Mouse (Mus musculus): Measurements from ENCODE around the gene Grm5. TPM values are rescaled to one million over a fixed set of nuclear protein-coding genes. Genes with fewer than 3 reads are reported as not detected.

Gene Grm5
- polyA plus RNA-seq, 1 experiment from 2014 or later: 0.13 TPM

DNA sequence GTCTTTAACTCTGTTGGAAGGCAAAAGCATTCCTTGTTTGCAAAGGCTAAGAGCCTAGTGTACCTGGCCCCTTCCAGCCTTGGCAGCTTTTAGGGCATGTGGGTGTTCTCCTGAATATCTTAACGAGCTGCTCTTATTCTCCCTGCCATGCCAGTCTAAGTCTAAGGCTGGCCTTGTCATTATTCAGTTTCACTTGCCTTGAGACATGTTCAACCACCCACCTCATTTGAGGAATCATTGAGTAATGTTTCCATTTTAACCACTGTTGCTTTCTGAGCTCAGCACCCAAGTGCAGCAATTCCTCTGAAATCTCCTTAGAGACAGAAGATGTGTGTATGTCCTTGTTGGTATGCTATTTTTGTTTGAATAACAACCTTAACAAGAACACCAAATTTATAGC lies 134.7 kb downstream of the Grm5 start:
- ATAC-seq: no peak
- no peaks in the 10 kb centered on the region for H3K9me3 ChIP-seq
- no peak overlapping the region for H3K4me3 ChIP-seq (replicated peaks)
- 77% methylated on average over 1 of the region's 1 CpGs for WGBS
- H3K36me3 ChIP-seq: no peaks in the 10 kb centered on the region
- no peak overlapping the region for H3K27ac ChIP-seq
- H3K9ac ChIP-seq: no peak overlapping the region
- no peaks in the 10 kb centered on the region for H3K27me3 ChIP-seq (replicated peaks)
- H3K4me2 ChIP-seq (replicated peaks): no peak overlapping the region
- no peaks in the 10 kb centered on the region for H3K4me1 ChIP-seq (replicated peaks)

DNA sequence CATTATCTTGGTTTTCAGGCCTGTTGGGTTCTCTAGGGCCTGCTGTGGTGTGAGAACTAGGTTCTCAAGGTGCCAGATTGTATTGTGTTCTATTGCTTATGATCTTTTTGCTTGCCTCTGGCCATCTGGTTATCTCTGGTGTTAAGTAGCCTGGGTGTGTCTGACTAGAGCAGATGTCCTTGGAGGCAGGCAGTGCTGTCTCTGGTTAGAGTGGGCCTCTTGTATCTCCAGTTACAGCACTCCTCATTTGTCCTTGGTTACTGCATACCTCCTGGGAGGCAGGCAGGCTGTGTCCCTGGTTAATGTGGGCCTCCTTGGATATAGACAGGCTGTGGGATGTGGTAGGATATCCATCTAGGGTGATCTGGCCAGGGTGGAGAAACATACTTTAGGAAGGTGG lies 150.5 kb downstream of the Grm5 start:
- no peak overlapping the region for H3K4me3 ChIP-seq (replicated peaks)
- no peak for ATAC-seq
- no peak overlapping the region for H3K27ac ChIP-seq
- H3K36me3 ChIP-seq: no peaks in the 10 kb centered on the region
- H3K4me1 ChIP-seq (replicated peaks): no peaks in the 10 kb centered on the region
- no peak overlapping the region for H3K4me2 ChIP-seq (replicated peaks)
- no peak overlapping the region for H3K9ac ChIP-seq
- H3K27me3 ChIP-seq (replicated peaks): no peaks in the 10 kb centered on the region
- H3K9me3 ChIP-seq: no peaks in the 10 kb centered on the region

DNA sequence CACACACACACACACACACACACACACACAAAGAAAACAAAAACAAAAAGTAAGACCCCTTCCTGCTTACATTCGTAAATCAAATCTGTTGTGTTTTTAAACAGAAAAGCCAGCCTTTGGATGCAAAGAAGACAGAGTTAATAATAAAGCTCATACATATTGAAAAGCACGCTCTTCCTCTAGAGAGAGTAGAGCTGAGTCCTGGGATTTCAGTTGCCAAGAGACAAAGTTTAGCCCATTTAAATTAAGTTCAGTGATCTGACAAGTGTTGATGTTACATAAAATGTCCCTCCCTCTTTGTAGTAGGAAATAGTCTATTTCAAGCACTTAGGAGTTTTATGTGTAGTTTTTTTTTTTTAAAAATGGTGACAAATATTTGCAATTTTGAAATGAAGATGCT lies 178.0 kb downstream of the Grm5 start:
- ATAC-seq: no peak
- no peaks in the 10 kb centered on the region for H3K27me3 ChIP-seq (replicated peaks)
- H3K27ac ChIP-seq: no peak overlapping the region
- no peak overlapping the region for H3K4me3 ChIP-seq (replicated peaks)
- no peaks in the 10 kb centered on the region for H3K36me3 ChIP-seq
- whole genome bisulfite sequencing: 79% methylated on average over 2 of the region's 2 CpGs
- H3K4me2 ChIP-seq (replicated peaks): no peak overlapping the region
- no peaks in the 10 kb centered on the region for H3K4me1 ChIP-seq (replicated peaks)
- no peaks in the 10 kb centered on the region for H3K9me3 ChIP-seq
- H3K9ac ChIP-seq: no peak overlapping the region

DNA sequence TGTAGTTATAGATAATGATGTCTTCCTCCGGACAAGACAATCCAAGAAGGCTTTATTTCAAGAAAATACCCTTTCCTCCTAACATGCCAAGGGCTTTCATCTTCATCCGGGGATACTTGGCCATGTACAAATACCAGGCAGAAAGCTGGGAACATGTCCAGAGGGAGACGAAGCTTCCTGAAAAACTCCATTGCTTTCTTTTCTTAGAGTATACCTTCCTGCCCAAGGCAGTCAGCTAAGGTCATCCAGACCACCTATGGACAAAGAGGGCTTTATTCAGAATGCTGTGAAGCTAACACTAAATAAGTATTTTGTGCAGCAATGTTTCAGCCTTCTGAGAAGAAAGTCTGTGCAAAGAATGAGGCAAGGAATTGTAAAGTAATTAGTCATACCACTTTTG lies 178.4 kb downstream of the Grm5 start:
- Histone ChIP-seq H3K27me3 (replicated peaks) (no peaks in the 10 kb centered on the region), H3K4me2 (replicated peaks) (no peak overlapping the region), H3K4me3 (replicated peaks) (no peak overlapping the region), H3K9me3 (no peaks in the 10 kb centered on the region), H3K4me1 (replicated peaks) (no peaks in the 10 kb centered on the region), H3K9ac (no peak overlapping the region), H3K27ac (no peak overlapping the region), H3K36me3 (no peaks in the 10 kb centered on the region)
- 64% methylated on average over 3 of the region's 3 CpGs for WGBS
- no peak for ATAC-seq

DNA sequence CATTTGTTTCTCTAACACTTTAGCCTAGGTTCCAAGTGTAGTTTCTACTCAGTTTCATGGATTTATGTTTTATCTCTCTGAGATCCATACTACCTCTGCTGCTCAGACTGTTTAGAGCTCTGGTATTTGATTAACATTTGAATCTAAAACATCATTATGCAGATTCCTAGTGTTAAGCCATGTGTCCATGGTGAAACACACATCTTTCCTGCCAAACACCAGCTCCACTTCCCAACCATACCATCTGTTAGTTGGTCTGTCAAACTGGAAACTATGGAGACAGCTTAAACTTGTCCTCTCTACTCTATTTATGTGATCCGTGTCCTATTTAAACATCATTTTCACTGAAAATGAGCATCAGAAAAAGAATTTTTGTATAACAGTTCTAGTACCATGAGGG lies 203.6 kb downstream of the Grm5 start:
- Histone ChIP-seq H3K27ac (no peak overlapping the region), H3K4me1 (replicated peaks) (no peaks in the 10 kb centered on the region), H3K27me3 (replicated peaks) (no peaks in the 10 kb centered on the region), H3K4me3 (replicated peaks) (no peak overlapping the region), H3K9me3 (no peaks in the 10 kb centered on the region), H3K4me2 (replicated peaks) (no peak overlapping the region), H3K36me3 (no peaks in the 10 kb centered on the region), H3K9ac (no peak overlapping the region)
- no peak for ATAC-seq
- WGBS: 76% methylated on average over 1 of the region's 1 CpGs

DNA sequence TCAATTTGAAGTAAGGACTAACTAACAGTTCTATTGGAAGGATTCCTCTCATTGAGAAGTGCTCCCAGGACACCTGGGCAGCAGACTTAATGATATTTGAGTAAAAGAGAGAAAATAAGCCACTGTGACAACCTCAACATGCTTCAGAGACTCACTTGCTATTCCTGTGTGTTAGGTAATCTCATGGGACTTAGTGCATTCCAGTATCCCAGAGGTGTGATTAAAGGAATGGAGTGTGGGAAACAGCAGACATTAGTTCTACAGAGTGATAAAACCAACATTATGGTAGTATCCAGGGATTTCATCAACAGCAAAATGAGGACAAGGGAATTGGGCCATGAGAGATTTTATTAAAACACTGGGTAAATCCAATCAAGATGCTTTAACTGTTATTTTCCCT lies 205.0 kb downstream of the Grm5 start:
- H3K9ac ChIP-seq: no peak overlapping the region
- H3K27me3 ChIP-seq (replicated peaks): no peaks in the 10 kb centered on the region
- H3K36me3 ChIP-seq: no peaks in the 10 kb centered on the region
- no peak overlapping the region for H3K4me3 ChIP-seq (replicated peaks)
- H3K4me1 ChIP-seq (replicated peaks): no peaks in the 10 kb centered on the region
- H3K4me2 ChIP-seq (replicated peaks): no peak overlapping the region
- no peaks in the 10 kb centered on the region for H3K9me3 ChIP-seq
- no peak overlapping the region for H3K27ac ChIP-seq
- no peak for ATAC-seq

DNA sequence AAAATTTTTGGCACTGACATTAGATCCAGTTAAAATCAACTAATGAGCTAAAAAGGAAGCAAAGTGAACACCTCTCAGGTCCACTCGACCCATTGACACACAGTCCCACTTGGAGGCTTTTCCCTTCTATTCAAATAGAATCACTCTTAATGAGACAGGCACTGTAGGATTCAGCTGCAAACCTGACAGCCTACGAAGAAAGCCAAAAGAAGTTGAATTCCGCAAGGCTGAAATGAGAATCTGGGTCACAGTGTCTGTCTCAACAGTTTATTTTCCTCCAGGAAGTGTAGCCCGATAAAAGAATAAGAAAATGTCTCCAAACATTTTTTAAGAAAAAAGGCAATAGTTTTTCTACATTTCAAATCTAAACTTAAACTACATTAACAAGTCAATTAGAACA lies 209.9 kb downstream of the Grm5 start:
- no peak overlapping the region for H3K4me3 ChIP-seq (replicated peaks)
- no peaks in the 10 kb centered on the region for H3K4me1 ChIP-seq (replicated peaks)
- no peak for ATAC-seq
- H3K4me2 ChIP-seq (replicated peaks): no peak overlapping the region
- H3K9me3 ChIP-seq: no peaks in the 10 kb centered on the region
- H3K36me3 ChIP-seq: no peaks in the 10 kb centered on the region
- H3K9ac ChIP-seq: no peak overlapping the region
- H3K27ac ChIP-seq: no peak overlapping the region
- no peaks in the 10 kb centered on the region for H3K27me3 ChIP-seq (replicated peaks)
- 75% methylated on average over 4 of the region's 4 CpGs for WGBS

DNA sequence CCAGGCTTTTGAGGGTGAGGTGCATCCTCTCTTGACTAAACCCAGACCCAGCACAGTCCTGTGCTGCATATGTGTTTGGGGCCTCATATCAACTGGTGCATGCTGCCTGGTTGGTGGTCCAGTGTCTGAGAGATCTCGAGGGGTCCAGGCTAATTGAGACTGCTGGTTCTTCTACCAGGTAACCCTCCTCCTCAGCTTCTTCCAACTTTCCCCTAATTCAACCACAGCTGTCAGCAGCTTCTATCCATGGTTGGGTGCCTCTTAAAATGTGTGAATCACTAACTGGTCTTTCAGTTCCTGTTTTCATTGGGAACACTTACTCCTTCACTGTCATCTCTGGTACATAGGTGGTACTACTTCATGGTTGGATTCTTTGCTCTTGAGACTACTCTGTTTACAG lies 240.9 kb downstream of the Grm5 start:
- no peak for ATAC-seq
- Histone ChIP-seq H3K4me2 (replicated peaks) (no peak overlapping the region), H3K4me1 (replicated peaks) (no peaks in the 10 kb centered on the region), H3K27ac (no peak overlapping the region), H3K27me3 (replicated peaks) (no peaks in the 10 kb centered on the region), H3K9me3 (no peaks in the 10 kb centered on the region), H3K9ac (no peak overlapping the region), H3K36me3 (no peaks in the 10 kb centered on the region), H3K4me3 (replicated peaks) (no peak overlapping the region)
- WGBS: 47% methylated on average over 1 of the region's 1 CpGs

DNA sequence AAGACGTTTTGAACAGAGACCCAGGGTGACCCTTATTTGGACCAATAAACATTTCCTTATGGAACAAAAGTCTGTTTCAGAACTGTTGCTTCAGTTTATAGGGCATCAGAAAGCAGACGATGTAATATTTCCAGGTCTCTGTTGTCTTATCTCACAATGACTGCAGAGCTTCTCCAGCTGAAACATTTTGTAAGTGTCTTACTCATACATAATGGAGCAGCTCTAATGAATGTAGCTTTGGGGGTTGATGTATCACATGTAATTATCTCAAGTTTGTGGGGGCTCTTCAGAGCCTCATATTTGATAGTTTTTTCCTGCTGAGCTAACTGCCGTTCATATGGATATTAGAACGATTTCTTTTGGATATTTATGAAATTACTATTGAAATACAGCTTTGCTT lies 250.7 kb downstream of the Grm5 start:
- 70% methylated on average over 4 of the region's 4 CpGs for WGBS
- no peaks in the 10 kb centered on the region for H3K27me3 ChIP-seq (replicated peaks)
- H3K4me2 ChIP-seq (replicated peaks): no peak overlapping the region
- H3K4me3 ChIP-seq (replicated peaks): no peak overlapping the region
- H3K27ac ChIP-seq: no peak overlapping the region
- no peaks in the 10 kb centered on the region for H3K4me1 ChIP-seq (replicated peaks)
- no peaks in the 10 kb centered on the region for H3K9me3 ChIP-seq
- ATAC-seq: no peak
- no peak overlapping the region for H3K9ac ChIP-seq
- H3K36me3 ChIP-seq: no peaks in the 10 kb centered on the region

DNA sequence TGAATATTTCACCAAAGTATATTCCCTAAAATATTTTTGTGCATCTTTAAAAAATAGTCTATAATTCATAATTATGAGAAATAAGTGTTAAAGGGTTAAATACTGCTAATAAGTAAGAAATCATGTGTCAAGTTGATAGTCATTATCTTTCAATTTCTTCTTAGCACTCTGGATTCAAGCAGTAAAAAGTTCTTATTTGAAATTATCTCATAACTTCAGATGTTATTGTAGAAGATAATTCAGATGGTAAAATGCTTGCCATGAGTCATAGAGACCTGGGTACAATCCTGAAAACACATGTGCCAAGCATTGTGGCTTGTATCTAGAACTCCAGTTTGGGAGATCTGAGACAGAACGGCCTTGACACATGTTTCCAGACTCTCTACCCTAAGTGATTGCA lies 254.6 kb downstream of the Grm5 start:
- Histone ChIP-seq H3K4me3 (replicated peaks) (no peak overlapping the region), H3K36me3 (no peaks in the 10 kb centered on the region), H3K4me2 (replicated peaks) (no peak overlapping the region), H3K4me1 (replicated peaks) (no peaks in the 10 kb centered on the region), H3K9ac (no peak overlapping the region), H3K27ac (no peak overlapping the region), H3K9me3 (no peaks in the 10 kb centered on the region), H3K27me3 (replicated peaks) (no peaks in the 10 kb centered on the region)
- no peak for ATAC-seq
- 86% methylated on average over 1 of the region's 1 CpGs for WGBS

DNA sequence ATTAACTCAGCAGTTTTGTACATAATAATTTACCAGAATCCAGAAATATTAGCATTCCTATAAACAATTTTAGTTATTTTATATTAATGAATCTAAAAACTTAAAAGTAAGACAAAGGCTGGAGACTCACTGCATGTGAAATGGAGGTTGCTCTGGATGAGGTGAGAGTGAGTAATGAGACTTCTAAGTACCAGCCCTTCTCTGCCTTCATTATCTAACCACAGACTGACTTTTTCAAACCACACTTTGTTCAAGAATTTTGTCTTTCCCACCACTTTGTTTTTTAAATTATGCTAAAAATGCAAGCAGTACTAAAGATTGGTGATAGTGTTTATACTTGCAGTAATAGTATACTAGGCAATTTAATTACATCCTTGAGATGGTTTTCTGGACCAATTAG lies 259.5 kb downstream of the Grm5 start:
- H3K4me1 ChIP-seq (replicated peaks): no peaks in the 10 kb centered on the region
- no peak overlapping the region for H3K27ac ChIP-seq
- no peaks in the 10 kb centered on the region for H3K27me3 ChIP-seq (replicated peaks)
- H3K36me3 ChIP-seq: no peaks in the 10 kb centered on the region
- no peak for ATAC-seq
- H3K4me2 ChIP-seq (replicated peaks): no peak overlapping the region
- H3K4me3 ChIP-seq (replicated peaks): no peak overlapping the region
- no peak overlapping the region for H3K9ac ChIP-seq
- H3K9me3 ChIP-seq: no peaks in the 10 kb centered on the region

DNA sequence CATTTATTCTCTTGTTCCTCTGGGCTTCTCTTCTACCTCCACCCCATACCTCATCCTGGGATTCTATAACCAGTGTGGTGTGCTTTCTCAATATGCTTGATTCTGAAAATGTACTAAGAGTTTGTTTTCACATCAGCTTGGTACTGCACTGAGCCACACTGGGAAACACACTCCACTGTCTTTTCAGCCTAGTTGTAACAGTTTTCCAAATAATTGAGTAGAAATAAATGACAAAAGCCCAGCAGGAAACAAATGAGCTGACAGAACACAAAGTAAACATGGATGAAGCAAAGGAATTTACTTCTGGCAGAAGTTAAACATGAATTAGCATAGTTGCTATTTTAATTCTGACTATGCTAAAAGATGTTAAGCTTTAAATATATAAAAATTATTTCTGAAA lies 262.1 kb downstream of the Grm5 start:
- ATAC-seq: no peak
- Histone ChIP-seq H3K27me3 (replicated peaks) (no peaks in the 10 kb centered on the region), H3K9ac (no peak overlapping the region), H3K9me3 (no peaks in the 10 kb centered on the region), H3K36me3 (no peaks in the 10 kb centered on the region), H3K4me3 (replicated peaks) (no peak overlapping the region), H3K4me1 (replicated peaks) (no peaks in the 10 kb centered on the region), H3K27ac (no peak overlapping the region), H3K4me2 (replicated peaks) (no peak overlapping the region)

DNA sequence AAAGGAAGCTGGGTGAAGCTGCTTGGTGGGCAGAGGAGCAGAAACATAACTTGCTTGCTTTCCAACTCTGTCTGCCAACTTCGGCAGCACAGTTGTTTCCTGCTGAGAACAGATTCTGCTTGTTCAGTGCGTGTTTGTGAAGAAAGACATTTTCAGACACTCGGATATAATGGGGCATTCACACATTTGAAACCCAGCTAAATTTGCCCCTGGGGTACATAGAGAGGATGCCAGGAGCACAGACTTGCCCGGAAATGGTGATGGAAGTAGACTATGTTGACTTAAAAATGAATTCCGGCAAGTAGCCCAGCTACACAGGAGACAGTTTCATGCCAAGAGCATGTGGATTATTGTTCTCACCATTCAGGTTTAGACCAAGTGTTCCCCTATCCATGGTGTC lies 342.0 kb downstream of the Grm5 start:
- H3K4me2 ChIP-seq (replicated peaks): no peak overlapping the region
- no peaks in the 10 kb centered on the region for H3K9me3 ChIP-seq
- WGBS: 76% methylated on average over 5 of the region's 5 CpGs
- no peaks in the 10 kb centered on the region for H3K27me3 ChIP-seq (replicated peaks)
- no peak for ATAC-seq
- no peaks in the 10 kb centered on the region for H3K4me1 ChIP-seq (replicated peaks)
- no peak overlapping the region for H3K27ac ChIP-seq
- H3K4me3 ChIP-seq (replicated peaks): no peak overlapping the region
- no peak overlapping the region for H3K9ac ChIP-seq
- no peaks in the 10 kb centered on the region for H3K36me3 ChIP-seq

DNA sequence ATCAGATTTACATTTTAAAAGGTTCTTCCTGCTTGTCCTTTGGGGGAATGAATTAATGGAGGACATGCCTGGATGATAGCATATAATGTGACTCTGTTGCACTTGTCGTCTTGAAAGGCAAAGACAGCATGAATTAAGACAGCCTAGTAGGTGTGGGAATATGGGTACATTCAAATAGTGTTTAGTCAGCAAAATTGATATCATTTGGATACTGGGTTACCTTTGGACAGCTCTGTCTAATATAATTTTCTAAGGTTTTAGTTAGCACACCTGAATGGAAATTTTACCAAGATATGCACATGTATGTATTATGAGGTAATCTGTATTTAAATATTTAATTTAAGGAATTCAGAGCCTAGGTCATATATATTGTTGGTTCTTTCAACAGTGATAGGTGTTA lies 353.4 kb downstream of the Grm5 start:
- Histone ChIP-seq H3K4me3 (replicated peaks) (no peak overlapping the region), H3K27ac (no peak overlapping the region), H3K4me2 (replicated peaks) (no peak overlapping the region), H3K27me3 (replicated peaks) (no peaks in the 10 kb centered on the region), H3K4me1 (replicated peaks) (no peaks in the 10 kb centered on the region), H3K36me3 (no peaks in the 10 kb centered on the region), H3K9ac (no peak overlapping the region), H3K9me3 (no peaks in the 10 kb centered on the region)
- ATAC-seq: no peak
- WGBS: 86% methylated on average over 1 of the region's 1 CpGs
